Mouse (Mus musculus) brain, embryonic 18.5 days (tissue): Measurements from ENCODE around the gene Ccdc172.
A peak's percentile ranks its signal among the peaks of the same experiment; 100 is the strongest.

Experiments
- DNase-seq: peaks from one replicate; pipeline ENCODE4 v3.0.0-alpha.2; 2012; ENCODE audit warnings: low read depth, low spot score

Ccdc172 gene

GRCm38 (mm10) chr19:58511818-58512217 lies at the start of gene Ccdc172:
Ccdc172 (plus strand) TSS chr19:58511993.
- DNase-seq = no peak

- DNase-seq = no peak
These were observed 48.0 kb upstream of the Ccdc172 start for GRCm38 (mm10) chr19:58463755-58464154.

- no peak for DNase-seq
These were observed 43.5 kb upstream of the Ccdc172 start for GRCm38 (mm10) chr19:58468331-58468730.

- no peak for DNase-seq
These were observed 42.4 kb upstream of the Ccdc172 start for GRCm38 (mm10) chr19:58469421-58469820.

- no peak for DNase-seq
These were observed 37.5 kb upstream of the Ccdc172 start for GRCm38 (mm10) chr19:58474251-58474650.

GRCm38 (mm10) chr19:58482373-58482977 lies 29.3 kb upstream of the Ccdc172 start:
- no peak for DNase-seq

- DNase-seq = no peak
These were observed 25.1 kb upstream of the Ccdc172 start for GRCm38 (mm10) chr19:58486686-58487085.

- no peak for DNase-seq
These were observed 14.7 kb upstream of the Ccdc172 start for GRCm38 (mm10) chr19:58497106-58497505.

GRCm38 (mm10) chr19:58499420-58499966 lies 12.3 kb upstream of the Ccdc172 start:
- no peak for DNase-seq

GRCm38 (mm10) chr19:58500049-58500448 lies 11.7 kb upstream of the Ccdc172 start:
- DNase-seq = no peak

GRCm38 (mm10) chr19:58521696-58522095 lies 9.9 kb downstream of the Ccdc172 start:
- DNase-seq = no peak

GRCm38 (mm10) chr19:58523736-58524394 lies 12.1 kb downstream of the Ccdc172 start:
- DNase-seq = no peak

- DNase-seq = no peak
These were observed 13.9 kb downstream of the Ccdc172 start for GRCm38 (mm10) chr19:58525457-58526239.

GRCm38 (mm10) chr19:58533077-58533476 lies 21.3 kb downstream of the Ccdc172 start:
- no peak for DNase-seq

GRCm38 (mm10) chr19:58536691-58537090 lies 24.9 kb downstream of the Ccdc172 start:
- no peak for DNase-seq

- no peak for DNase-seq
These were observed 28.6 kb downstream of the Ccdc172 start for GRCm38 (mm10) chr19:58540396-58540795.

- DNase-seq = no peak
These were observed 36.6 kb downstream of the Ccdc172 start for GRCm38 (mm10) chr19:58548367-58548766.

GRCm38 (mm10) chr19:58550489-58550888 lies 38.7 kb downstream of the Ccdc172 start:
- DNase-seq = no peak

- DNase-seq = no peak
These were observed 39.1 kb downstream of the Ccdc172 start for GRCm38 (mm10) chr19:58550916-58551315.

GRCm38 (mm10) chr19:58554974-58555373 lies 43.2 kb downstream of the Ccdc172 start:
- DNase-seq = no peak

- DNase-seq = peak; percentile 20
These were observed 46.6 kb downstream of the Ccdc172 start for GRCm38 (mm10) chr19:58558352-58558751.

- no peak for DNase-seq
These were observed 50.6 kb downstream of the Ccdc172 start for GRCm38 (mm10) chr19:58562301-58562815.
